Mouse (Mus musculus) telencephalon, adult 2 months (tissue): ENCODE data around the gene Wdr20rt.
A peak's percentile ranks its signal among the peaks of the same experiment; 100 is the strongest.
"Not testable (repeated sequence)": the region's sequence is repeated elsewhere in the genome, so short reads cannot be mapped to it uniquely, and the experiment has no call there.

Source experiments
- DNase-seq: peaks from one replicate; pipeline ENCODE4 v3.0.0-alpha.2; 2011; ENCODE audit warnings: low read depth, low spot score

Wdr20rt gene

GRCm38 (mm10) chr12:65225467-65225945 lies at the start of gene Wdr20rt:
Gene Wdr20rt, plus strand, starts transcription at chr12:65225517.
- no peak for DNase-seq

- peak; percentile 26 for DNase-seq
Observed at GRCm38 (mm10) chr12:65187365-65187764, 38.0 kb upstream of the Wdr20rt start.

- DNase-seq = no peak
Observed at GRCm38 (mm10) chr12:65189213-65189612, 36.1 kb upstream of the Wdr20rt start.

GRCm38 (mm10) chr12:65194003-65194530 lies 31.2 kb upstream of the Wdr20rt start:
- peak; percentile 55 for DNase-seq

GRCm38 (mm10) chr12:65201812-65202211 lies 23.5 kb upstream of the Wdr20rt start:
- DNase-seq = peak; percentile 53

GRCm38 (mm10) chr12:65206431-65206830 lies 18.9 kb upstream of the Wdr20rt start:
- no peak for DNase-seq

- DNase-seq = no peak
Observed at GRCm38 (mm10) chr12:65216404-65216840, 8.9 kb upstream of the Wdr20rt start.

- peak; percentile 15 for DNase-seq
Observed at GRCm38 (mm10) chr12:65228628-65229027, 3.3 kb downstream of the Wdr20rt start.

GRCm38 (mm10) chr12:65229041-65229440 lies 3.7 kb downstream of the Wdr20rt start:
- no peak for DNase-seq

- not testable (repeated sequence) for DNase-seq
Observed at GRCm38 (mm10) chr12:65232801-65233200, 7.5 kb downstream of the Wdr20rt start.

GRCm38 (mm10) chr12:65250116-65250738 lies 24.9 kb downstream of the Wdr20rt start:
- no peak for DNase-seq

- DNase-seq = no peak
Observed at GRCm38 (mm10) chr12:65256887-65257286, 31.6 kb downstream of the Wdr20rt start.

GRCm38 (mm10) chr12:65258212-65259138 lies 33.2 kb downstream of the Wdr20rt start:
- no peak for DNase-seq

- DNase-seq = peak; percentile 48
Observed at GRCm38 (mm10) chr12:65259139-65260111, 34.1 kb downstream of the Wdr20rt start.

GRCm38 (mm10) chr12:65268311-65268984 lies 43.1 kb downstream of the Wdr20rt start:
- DNase-seq = no peak

GRCm38 (mm10) chr12:65269406-65269805 lies 44.1 kb downstream of the Wdr20rt start:
- DNase-seq = no peak

- DNase-seq = no peak
Observed at GRCm38 (mm10) chr12:65273807-65274206, 48.5 kb downstream of the Wdr20rt start.
